Mouse (Mus musculus) embryonic facial prominence, embryonic 11.5 days (tissue): ENCODE measurements at regions not wholly inside any gene's neighbourhood (a gene's known extent, or its start where the extent isn't known, plus 50 kb on each side); places are given as distances from the start of the nearest gene placed in this dataset.

Experiments
- ATAC-seq: fragments of 200-750 bp; cut with Nextera tagmentation; replicated peaks from 2 replicates; pipeline ENCODE4 v1.8.0; 2017; ENCODE audit warnings: low read depth; ENCODE audit not compliant: insufficient number of reproducible peaks, low FRiP score, low TSS enrichment
- DNase-seq: peaks from one replicate; pipeline ENCODE4 v3.0.0-alpha.2; 2015; ENCODE audit warnings: low spot score
- H3K27ac ChIP-seq: fragments of 300-500 bp; sonication (generic); replicated peaks from 2 replicates; pipeline ENCODE4 v1.5.1; 2014; ENCODE audit warnings: mild to moderate bottlenecking, low read depth, low read length, control low read depth
- H3K27me3 ChIP-seq: fragments of 300-500 bp; sonication (generic); 2 replicates; pipeline ENCODE4 v1.6.1; 2014; ENCODE audit warnings: mild to moderate bottlenecking, low read length, moderate library complexity, mixed read lengths; ENCODE audit not compliant: control insufficient read depth, insufficient read depth
- H3K36me3 ChIP-seq: fragments of 300-500 bp; sonication (generic); replicated peaks from 2 replicates; pipeline ENCODE4 v1.6.1; 2014; ENCODE audit warnings: low read depth, mild to moderate bottlenecking, low read length, moderate library complexity, mixed read lengths; ENCODE audit not compliant: control insufficient read depth, insufficient read depth
- H3K4me1 ChIP-seq: fragments of 300-500 bp; sonication (generic); 2 replicates; pipeline ENCODE4 v1.6.1; 2014; ENCODE audit warnings: low read length, mixed read lengths; ENCODE audit not compliant: control insufficient read depth, insufficient read depth
- H3K4me2 ChIP-seq: fragments of 300-500 bp; sonication (generic); 2 replicates; pipeline ENCODE4 v1.6.1; 2014; ENCODE audit warnings: low read depth, mild to moderate bottlenecking, control low read depth, low read length, moderate library complexity
- H3K4me3 ChIP-seq: fragments of 300-500 bp; sonication (generic); 2 replicates; pipeline ENCODE4 v1.5.1; 2014; ENCODE audit warnings: low read depth, low read length, control low read depth
- H3K9ac ChIP-seq: fragments of 300-500 bp; sonication (generic); replicated peaks from 2 replicates; pipeline ENCODE4 v1.6.1; 2014; ENCODE audit warnings: mild to moderate bottlenecking, control low read depth, low read length
- H3K9me3 ChIP-seq: fragments of 300-500 bp; sonication (generic); replicated peaks from 2 replicates; pipeline ENCODE4 v1.6.1; 2016; ENCODE audit warnings: mild to moderate bottlenecking, low read length, inconsistent platforms, mixed read lengths; ENCODE audit not compliant: control insufficient read depth
- WGBS: fragments of 180-500 bp; shearing (Covaris S2); extraction: QIAGEN DNeasy Blood & Tissue Kit; methylation state at CpG from one replicate; pipeline ENCODE4 v1.1.7; 2014; 5-methylcytosine and 5-hydroxymethylcytosine counted together

GRCm38 (mm10) chr2:95587044-95587443 is 730.9 kb upstream of the Lrrc4c start:
- ATAC-seq: no peak

GRCm38 (mm10) chr2:95613354-95613753 is 704.6 kb upstream of the Lrrc4c start:
- H3K27me3 ChIP-seq: no peaks in the 10 kb centered on the region
- no peaks in the 10 kb centered on the region for H3K4me1 ChIP-seq
- no peak for ATAC-seq
- H3K27ac ChIP-seq: no peak overlapping the region
- H3K4me2 ChIP-seq: no peak overlapping the region
- 66% methylated on average over 5 of the region's 5 CpGs for WGBS
- no peak overlapping the region for H3K9ac ChIP-seq
- DNase-seq: no peak
- no peaks in the 10 kb centered on the region for H3K9me3 ChIP-seq
- no peaks in the 10 kb centered on the region for H3K36me3 ChIP-seq
- H3K4me3 ChIP-seq: no peak overlapping the region

More at GRCm38 (mm10) chr2:95587044-95587443, 730.9 kb upstream of the Lrrc4c start:
- Histone ChIP-seq H3K27ac (no peak overlapping the region), H3K9me3 (no peaks in the 10 kb centered on the region), H3K9ac (no peak overlapping the region), H3K36me3 (no peaks in the 10 kb centered on the region), H3K27me3 (no peaks in the 10 kb centered on the region), H3K4me1 (no peaks in the 10 kb centered on the region), H3K4me2 (no peak overlapping the region), H3K4me3 (no peak overlapping the region)
- 14% methylated on average over 4 of the region's 4 CpGs for WGBS
- no peak for DNase-seq

GRCm38 (mm10) chr2:95637533-95637932 is 680.4 kb upstream of the Lrrc4c start:
- ATAC-seq (no peak), DNase-seq (no peak)
- no peak overlapping the region for H3K4me2 ChIP-seq
- H3K4me1 ChIP-seq: no peaks in the 10 kb centered on the region
- no peaks in the 10 kb centered on the region for H3K36me3 ChIP-seq
- no peak overlapping the region for H3K27ac ChIP-seq
- H3K9me3 ChIP-seq: no peaks in the 10 kb centered on the region
- no peak overlapping the region for H3K4me3 ChIP-seq
- H3K9ac ChIP-seq: no peak overlapping the region
- no peaks in the 10 kb centered on the region for H3K27me3 ChIP-seq
- 97% methylated on average over 1 of the region's 1 CpGs for WGBS

GRCm38 (mm10) chr2:95674347-95674746 is 643.6 kb upstream of the Lrrc4c start:
- H3K4me3 ChIP-seq: no peak overlapping the region
- no peaks in the 10 kb centered on the region for H3K9me3 ChIP-seq
- no peak for ATAC-seq
- H3K27me3 ChIP-seq: no peaks in the 10 kb centered on the region
- 81% methylated on average over 6 of the region's 6 CpGs for WGBS
- H3K36me3 ChIP-seq: no peaks in the 10 kb centered on the region
- no peaks in the 10 kb centered on the region for H3K4me1 ChIP-seq
- H3K4me2 ChIP-seq: no peak overlapping the region
- H3K9ac ChIP-seq: no peak overlapping the region
- DNase-seq: peak; percentile 33
- no peak overlapping the region for H3K27ac ChIP-seq

GRCm38 (mm10) chr2:95715355-95715754 is 602.6 kb upstream of the Lrrc4c start:
- no peak for ATAC-seq
- DNase-seq: no peak
- Histone ChIP-seq H3K4me1 (no peaks in the 10 kb centered on the region), H3K9ac (no peak overlapping the region), H3K36me3 (no peaks in the 10 kb centered on the region), H3K9me3 (no peaks in the 10 kb centered on the region), H3K27me3 (no peaks in the 10 kb centered on the region), H3K27ac (no peak overlapping the region), H3K4me3 (no peak overlapping the region), H3K4me2 (no peak overlapping the region)
- 85% methylated on average over 2 of the region's 2 CpGs for WGBS
